Mouse (Mus musculus): Measurements from ENCODE around the gene Chd5. TPM values are rescaled to one million over a fixed set of nuclear protein-coding genes. Genes with fewer than 3 reads are reported as not detected.

Gene Chd5
- polyA plus RNA-seq, 1 experiment from 2014 or later = 15.6 TPM

DNA sequence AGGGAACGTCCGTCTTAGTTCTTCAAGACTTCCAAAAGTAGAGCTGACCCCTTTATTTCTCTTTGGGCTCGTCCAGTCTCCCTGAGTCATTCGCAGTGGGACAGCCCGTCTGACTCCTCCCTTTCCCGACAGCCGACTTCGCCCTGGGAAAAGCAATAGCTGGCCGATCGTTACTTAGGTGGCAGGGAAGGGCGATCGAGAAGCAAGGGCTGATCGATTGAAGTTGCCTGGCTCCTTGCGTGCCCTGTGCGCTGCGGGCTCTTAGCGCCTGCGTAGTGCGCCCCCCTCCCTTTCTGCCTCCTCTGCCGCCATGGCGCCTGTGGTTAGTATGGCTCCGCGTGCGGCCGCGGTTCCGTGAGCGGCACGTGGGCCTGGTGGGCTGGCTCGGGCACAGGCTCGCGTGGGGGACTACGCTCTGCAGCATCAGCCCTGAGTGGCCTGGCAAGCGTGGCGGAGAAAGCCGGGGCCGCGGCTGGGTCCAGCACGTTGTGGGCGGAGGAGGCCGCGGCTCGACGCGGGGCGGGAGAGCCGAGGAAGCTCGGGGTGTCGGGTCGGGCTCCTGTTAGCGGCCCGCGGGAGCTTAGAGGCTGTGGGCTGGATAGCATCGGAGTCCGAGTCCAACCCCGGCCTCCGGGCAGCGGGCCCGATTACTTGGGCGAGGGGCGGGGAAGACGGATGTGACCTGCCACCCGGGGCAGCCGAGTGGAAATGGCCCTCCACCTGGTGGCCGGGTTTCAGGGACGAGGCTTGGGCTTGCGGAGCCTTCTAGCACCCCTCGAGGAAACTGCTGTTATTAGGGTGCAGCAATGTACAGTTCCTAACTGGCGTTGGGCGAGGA is 12.7 kb upstream of the Chd5 start, which contains the start of gene Rpl22:
Gene Rpl22 (plus strand): TSS at position 169 of the 838 bp plus-strand sequence.
- H3K4me2 ChIP-seq (ENCODE audit: low read length) = peak within 1 kb of the TSS; percentile 89
- peaks cover 30% of the 10 kb centered on the region for H3K36me3 ChIP-seq (ENCODE audit: control insufficient read depth, insufficient read depth, low read length)
- no peaks in the 10 kb centered on the region for H3K9me3 ChIP-seq (replicated peaks; ENCODE audit: control insufficient read depth, low read length)
- H3K27ac ChIP-seq (ENCODE audit: low read depth, low read length) = peak within 1 kb of the TSS; percentile 48
- DNase-seq (ENCODE audit: low spot score) = peak; percentile 99
- ATAC-seq = peak; percentile 98
- no peaks in the 10 kb centered on the region for H3K27me3 ChIP-seq (replicated peaks; ENCODE audit: control insufficient read depth, insufficient read depth, low read length)
- peak within 1 kb of the TSS; percentile 93 for H3K9ac ChIP-seq (ENCODE audit: low read length)
- H3K4me1 ChIP-seq (ENCODE audit: control insufficient read depth, insufficient read depth, low read length) = peaks cover 7% of the 10 kb centered on the region; the same call in 1 of the 2 replicates
- WGBS = under 1% methylated on average over 69 of the region's 70 CpGs
- H3K4me3 ChIP-seq (ENCODE audit: low read depth, low read length) = peak within 1 kb of the TSS; percentile 97

DNA sequence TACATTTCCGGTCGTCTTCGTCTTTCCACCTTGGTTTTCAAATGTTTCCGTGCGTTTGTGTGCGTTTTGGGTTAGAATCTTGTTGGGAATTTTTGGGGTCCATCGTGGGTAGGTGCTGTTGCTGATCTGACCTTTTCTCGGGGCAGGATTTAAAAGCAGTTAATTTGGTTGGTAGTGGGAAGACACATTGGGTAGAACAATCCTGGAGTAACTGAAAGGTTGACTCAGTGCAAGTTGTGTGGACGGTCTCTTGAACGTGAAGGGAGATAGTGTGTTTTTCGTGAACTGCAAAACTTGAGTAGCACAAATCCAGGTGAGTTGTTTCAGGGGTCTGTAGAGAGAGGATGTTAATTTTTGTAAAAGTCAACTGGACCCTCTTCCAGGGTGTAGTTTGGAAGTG is 11.9 kb upstream of the Chd5 start:
- 2% methylated on average over 11 of the region's 11 CpGs for WGBS

DNA sequence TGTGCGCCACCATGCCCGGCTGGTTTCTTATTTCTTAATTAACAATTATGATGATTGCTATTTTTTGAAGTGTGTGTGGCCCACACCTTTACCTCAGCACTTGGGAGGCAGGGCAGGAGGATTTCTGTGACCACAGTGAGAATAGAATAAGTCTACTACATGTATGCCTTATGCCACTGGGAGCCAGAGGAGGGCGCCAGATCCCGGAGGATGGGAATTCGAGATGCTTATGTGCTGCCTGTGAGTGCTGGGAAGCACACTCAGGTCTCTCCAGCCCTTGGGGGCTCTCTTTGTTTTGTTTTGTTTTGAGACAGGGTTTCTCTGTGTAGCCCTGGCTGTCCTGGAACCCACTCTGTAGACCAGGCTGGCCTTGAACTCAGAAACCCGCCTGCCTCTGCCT is 9.8 kb upstream of the Chd5 start:
- H3K4me3 ChIP-seq (ENCODE audit: low read depth, low read length) = no peak overlapping the region
- H3K9ac ChIP-seq (ENCODE audit: low read length) = no peak overlapping the region
- peak; percentile 28 for DNase-seq (ENCODE audit: low spot score)
- ATAC-seq = no peak
- no peaks in the 10 kb centered on the region for H3K27me3 ChIP-seq (replicated peaks; ENCODE audit: control insufficient read depth, insufficient read depth, low read length)
- H3K9me3 ChIP-seq (replicated peaks; ENCODE audit: control insufficient read depth, low read length) = no peaks in the 10 kb centered on the region
- no peak overlapping the region for H3K4me2 ChIP-seq (ENCODE audit: low read length)
- H3K36me3 ChIP-seq (ENCODE audit: control insufficient read depth, insufficient read depth, low read length) = peaks cover 59% of the 10 kb centered on the region
- H3K4me1 ChIP-seq (ENCODE audit: control insufficient read depth, insufficient read depth, low read length) = peaks cover 7% of the 10 kb centered on the region; the same call in 1 of the 2 replicates
- 74% methylated on average over 6 of the region's 6 CpGs for whole genome bisulfite sequencing
- no peak overlapping the region for H3K27ac ChIP-seq (ENCODE audit: low read depth, low read length)

More for the DNA sequence above, 11.9 kb upstream of the Chd5 start:
- no peaks in the 10 kb centered on the region for H3K27me3 ChIP-seq (replicated peaks; ENCODE audit: control insufficient read depth, insufficient read depth, low read length)
- H3K4me3 ChIP-seq (ENCODE audit: low read depth, low read length) = peak overlapping the region; percentile 97
- peaks cover 38% of the 10 kb centered on the region for H3K36me3 ChIP-seq (ENCODE audit: control insufficient read depth, insufficient read depth, low read length)
- no peak overlapping the region for H3K27ac ChIP-seq (ENCODE audit: low read depth, low read length)
- peaks cover 7% of the 10 kb centered on the region; the same call in 1 of the 2 replicates for H3K4me1 ChIP-seq (ENCODE audit: control insufficient read depth, insufficient read depth, low read length)
- peak overlapping the region; percentile 93 for H3K9ac ChIP-seq (ENCODE audit: low read length)
- no peak for DNase-seq (ENCODE audit: low spot score)
- H3K4me2 ChIP-seq (ENCODE audit: low read length) = peak overlapping the region; percentile 89
- H3K9me3 ChIP-seq (replicated peaks; ENCODE audit: control insufficient read depth, low read length) = no peaks in the 10 kb centered on the region
- no peak for ATAC-seq

DNA sequence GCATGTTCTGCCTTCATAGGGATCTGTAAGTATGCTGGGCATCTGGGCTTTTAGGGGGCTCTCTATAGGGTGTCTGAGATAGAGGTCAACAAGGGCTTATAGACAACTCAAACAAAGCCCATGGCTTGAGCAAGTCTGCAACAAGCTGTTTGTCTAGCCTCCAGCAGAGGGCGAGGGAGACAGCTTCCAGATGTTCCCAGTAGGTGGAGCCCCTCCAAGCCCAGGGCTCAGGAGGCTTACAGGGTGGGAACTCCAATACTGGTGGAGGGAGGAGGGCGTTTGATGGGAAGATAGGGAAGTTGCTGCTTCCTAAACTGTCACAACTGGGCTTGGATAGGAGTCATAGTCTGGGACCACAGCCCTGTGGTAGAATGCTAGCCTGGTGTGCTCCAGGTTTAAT is 5.5 kb upstream of the Chd5 start:
- 34% methylated on average over 2 of the region's 2 CpGs for WGBS
- Histone ChIP-seq H3K27me3 (replicated peaks; ENCODE audit: control insufficient read depth, insufficient read depth, low read length) (no peaks in the 10 kb centered on the region), H3K4me2 (ENCODE audit: low read length) (no peak overlapping the region), H3K27ac (ENCODE audit: low read depth, low read length) (no peak overlapping the region), H3K9ac (ENCODE audit: low read length) (no peak overlapping the region), H3K4me1 (ENCODE audit: control insufficient read depth, insufficient read depth, low read length) (no peaks in the 10 kb centered on the region), H3K4me3 (ENCODE audit: low read depth, low read length) (no peak overlapping the region), H3K36me3 (ENCODE audit: control insufficient read depth, insufficient read depth, low read length) (peaks cover 77% of the 10 kb centered on the region), H3K9me3 (replicated peaks; ENCODE audit: control insufficient read depth, low read length) (no peaks in the 10 kb centered on the region)
- peak; percentile 63; the same call in 1 of the 2 replicates for ATAC-seq
- peak; percentile 85 for DNase-seq (ENCODE audit: low spot score)

DNA sequence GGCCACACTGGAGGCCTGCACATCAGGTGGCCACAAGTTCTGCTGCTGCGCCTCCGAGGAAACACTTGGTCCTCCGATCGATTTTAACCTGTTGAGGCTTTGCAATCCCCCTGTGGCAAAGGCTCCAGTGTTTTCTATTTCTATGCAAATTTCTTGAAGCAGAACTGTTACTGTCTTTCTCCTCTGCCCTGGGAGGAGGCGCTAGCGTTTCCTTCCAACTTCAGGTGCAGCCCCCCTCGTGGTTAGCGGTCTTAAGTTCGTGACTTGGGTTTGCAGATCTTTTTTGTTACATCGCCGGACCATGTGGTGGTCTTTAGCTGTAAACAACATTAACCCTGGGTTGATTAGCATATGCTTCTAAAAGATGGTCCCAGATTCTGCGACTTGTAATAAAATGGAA is 4.9 kb upstream of the Chd5 start:
- peaks cover 72% of the 10 kb centered on the region for H3K36me3 ChIP-seq (ENCODE audit: control insufficient read depth, insufficient read depth, low read length)
- H3K9ac ChIP-seq (ENCODE audit: low read length) = no peak overlapping the region
- H3K9me3 ChIP-seq (replicated peaks; ENCODE audit: control insufficient read depth, low read length) = no peaks in the 10 kb centered on the region
- DNase-seq (ENCODE audit: low spot score) (no peak), ATAC-seq (no peak)
- no peaks in the 10 kb centered on the region for H3K27me3 ChIP-seq (replicated peaks; ENCODE audit: control insufficient read depth, insufficient read depth, low read length)
- H3K27ac ChIP-seq (ENCODE audit: low read depth, low read length) = no peak overlapping the region
- no peak overlapping the region for H3K4me3 ChIP-seq (ENCODE audit: low read depth, low read length)
- 92% methylated on average over 12 of the region's 12 CpGs for WGBS
- no peak overlapping the region for H3K4me2 ChIP-seq (ENCODE audit: low read length)
- H3K4me1 ChIP-seq (ENCODE audit: control insufficient read depth, insufficient read depth, low read length) = no peaks in the 10 kb centered on the region

DNA sequence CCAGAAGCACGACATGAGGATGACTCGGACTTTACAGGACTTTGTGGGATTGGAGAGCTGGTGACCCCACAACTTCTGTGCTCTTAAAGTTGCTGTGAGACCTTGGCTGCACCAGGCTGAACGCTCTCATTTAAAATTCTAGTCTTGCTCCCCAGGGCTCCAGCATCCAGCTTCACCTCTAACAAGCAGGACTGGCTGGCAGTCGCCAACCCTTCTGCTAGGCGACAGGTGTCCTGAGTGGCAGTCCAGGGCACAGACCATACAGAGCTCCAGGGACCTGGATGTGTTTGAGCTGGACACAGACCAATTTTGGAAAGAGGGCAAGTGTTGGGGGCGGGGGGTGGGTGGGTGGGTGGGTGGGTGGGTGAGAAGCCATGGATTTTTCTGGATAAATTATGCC is 679 bp upstream of the Chd5 start:
- Histone ChIP-seq H3K4me1 (ENCODE audit: control insufficient read depth, insufficient read depth, low read length) (peaks cover 11% of the 10 kb centered on the region; the same call in 1 of the 2 replicates), H3K27me3 (replicated peaks; ENCODE audit: control insufficient read depth, insufficient read depth, low read length) (0 out of 2 replicates have a peak, but pooled peaks cover 5% of the 10 kb centered on the region), H3K36me3 (ENCODE audit: control insufficient read depth, insufficient read depth, low read length) (peaks cover 30% of the 10 kb centered on the region), H3K4me2 (ENCODE audit: low read length) (no peak overlapping the region), H3K9me3 (replicated peaks; ENCODE audit: control insufficient read depth, low read length) (no peaks in the 10 kb centered on the region), H3K9ac (ENCODE audit: low read length) (no peak overlapping the region), H3K27ac (ENCODE audit: low read depth, low read length) (no peak overlapping the region), H3K4me3 (ENCODE audit: low read depth, low read length) (no peak overlapping the region)
- ATAC-seq = no peak
- no peak for DNase-seq (ENCODE audit: low spot score)
- WGBS = 24% methylated on average over 6 of the region's 6 CpGs

GRCm38 (mm10) chr4:152339293-152339790 is 891 bp downstream of the Chd5 start:
- DNase-seq (ENCODE audit: low spot score) = peak; percentile 21
- peak overlapping the region; percentile 82 for H3K27ac ChIP-seq (ENCODE audit: low read depth, low read length)
- peaks cover 15% of the 10 kb centered on the region for H3K36me3 ChIP-seq (ENCODE audit: control insufficient read depth, insufficient read depth, low read length)
- 2% methylated on average over 12 of the region's 26 CpGs for WGBS
- H3K4me2 ChIP-seq (ENCODE audit: low read length) = peak overlapping the region; percentile 100
- peak; percentile 47 for ATAC-seq
- H3K9me3 ChIP-seq (replicated peaks; ENCODE audit: control insufficient read depth, low read length) = no peaks in the 10 kb centered on the region
- H3K27me3 ChIP-seq (replicated peaks; ENCODE audit: control insufficient read depth, insufficient read depth, low read length) = 0 out of 2 replicates have a peak, but pooled peaks cover 5% of the 10 kb centered on the region
- peaks cover 11% of the 10 kb centered on the region; the same call in 1 of the 2 replicates for H3K4me1 ChIP-seq (ENCODE audit: control insufficient read depth, insufficient read depth, low read length)
- H3K4me3 ChIP-seq (ENCODE audit: low read depth, low read length) = peak overlapping the region; percentile 71
- peak overlapping the region; percentile 83 for H3K9ac ChIP-seq (ENCODE audit: low read length)

DNA sequence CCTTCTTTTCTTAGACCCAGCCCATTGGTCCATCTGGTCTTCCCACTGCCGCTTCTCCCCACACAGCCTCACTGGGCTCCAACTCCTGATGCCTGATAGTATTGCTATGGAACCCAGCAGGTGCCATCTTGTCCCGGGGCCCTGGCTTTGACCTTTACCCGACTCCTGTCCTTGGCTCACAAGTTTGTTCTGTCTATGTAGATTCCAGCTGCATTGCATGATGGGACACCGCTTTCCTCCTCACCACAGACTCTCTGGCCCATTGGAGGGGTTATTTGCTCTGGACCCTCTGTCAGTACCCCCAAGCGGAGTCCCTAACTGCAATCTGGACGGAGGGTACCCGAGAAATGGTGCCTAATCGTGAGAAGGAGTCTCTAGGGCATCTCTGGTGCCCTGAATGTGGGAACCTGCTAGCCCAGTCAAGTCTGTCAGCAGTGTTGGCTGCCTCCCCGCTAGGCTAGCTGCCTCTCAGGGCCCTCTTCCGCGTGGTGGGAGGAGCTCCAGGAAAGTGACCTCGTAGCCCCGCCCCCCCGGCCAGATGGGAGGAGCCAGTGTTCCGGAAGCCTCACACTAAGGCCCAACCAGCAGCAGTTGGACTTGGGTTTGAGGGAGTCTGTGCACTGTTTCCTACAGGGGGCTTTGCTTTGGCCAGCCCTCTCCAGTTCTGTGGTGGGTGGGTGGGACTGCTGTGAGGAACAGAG is 2.3 kb downstream of the Chd5 start:
- H3K9me3 ChIP-seq (replicated peaks; ENCODE audit: control insufficient read depth, low read length) = no peaks in the 10 kb centered on the region
- no peak overlapping the region for H3K9ac ChIP-seq (ENCODE audit: low read length)
- H3K27me3 ChIP-seq (replicated peaks; ENCODE audit: control insufficient read depth, insufficient read depth, low read length) = 0 out of 2 replicates have a peak, but pooled peaks cover 5% of the 10 kb centered on the region
- no peak overlapping the region for H3K27ac ChIP-seq (ENCODE audit: low read depth, low read length)
- peaks cover 2% of the 10 kb centered on the region; the same call in 1 of the 2 replicates for H3K36me3 ChIP-seq (ENCODE audit: control insufficient read depth, insufficient read depth, low read length)
- ATAC-seq (no peak), DNase-seq (ENCODE audit: low spot score) (no peak)
- peaks cover 11% of the 10 kb centered on the region; the same call in 1 of the 2 replicates for H3K4me1 ChIP-seq (ENCODE audit: control insufficient read depth, insufficient read depth, low read length)
- H3K4me2 ChIP-seq (ENCODE audit: low read length) = peak overlapping the region; percentile 100; the same call in 1 of the 2 replicates
- no peak overlapping the region for H3K4me3 ChIP-seq (ENCODE audit: low read depth, low read length)
- WGBS = 37% methylated on average over 15 of the region's 15 CpGs
